Mouse (Mus musculus) R1 (cell line): Measurements from ENCODE around the gene Xrcc5.

Experiments used
- DNase-seq: peaks from one replicate; pipeline ENCODE4 v3.0.0-alpha.2; 2018; ENCODE audit warnings: low read depth, low spot score

The Xrcc5 gene

GRCm38 (mm10) chr1:72442747-72443146 lies 135.5 kb downstream of the Xrcc5 start:
- no peak for DNase-seq
